Mouse (Mus musculus): ENCODE results near the gene Mpst.

Gene Mpst

DNA sequence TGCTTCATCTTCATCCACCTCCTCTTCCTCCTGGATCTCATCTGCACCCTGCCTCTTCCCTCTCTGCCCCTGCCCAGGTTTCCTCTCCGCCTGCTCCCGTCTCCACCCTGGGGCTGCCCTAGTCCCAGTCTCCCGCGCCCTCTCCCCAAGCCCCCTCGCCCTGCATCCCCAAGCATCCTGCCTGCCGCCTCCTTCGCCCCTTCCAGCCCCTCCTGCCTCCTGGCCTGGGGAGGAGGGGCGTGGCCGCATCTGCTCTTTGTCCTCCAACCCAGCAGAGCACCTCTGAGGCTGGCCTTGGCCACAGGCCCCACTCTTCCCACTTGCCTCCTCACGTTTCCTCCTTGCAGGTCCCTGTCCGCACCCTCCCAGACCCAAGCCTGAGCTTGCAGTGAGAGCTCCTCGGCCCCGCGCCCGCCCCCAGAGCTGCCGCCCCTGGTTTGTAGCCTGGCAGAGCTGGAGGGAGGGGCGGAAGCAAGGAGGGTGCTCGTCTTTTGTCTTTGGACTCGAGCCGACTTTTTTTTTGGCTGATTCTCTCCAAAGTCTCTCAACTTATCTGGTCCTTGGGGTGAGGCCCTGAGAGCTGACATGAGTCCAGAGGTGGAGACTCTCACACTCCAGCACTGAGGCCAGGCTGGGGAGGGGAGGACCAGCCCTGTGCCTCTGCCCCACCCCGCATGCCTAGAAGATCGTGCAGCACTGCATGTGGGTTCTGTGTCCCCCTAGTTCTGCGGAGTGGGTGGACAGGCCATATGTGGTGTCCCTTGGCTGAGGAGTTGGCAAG lies 31.2 kb downstream of the Mpst start:
- DNase-seq: peak; percentile 61 to 72

DNA sequence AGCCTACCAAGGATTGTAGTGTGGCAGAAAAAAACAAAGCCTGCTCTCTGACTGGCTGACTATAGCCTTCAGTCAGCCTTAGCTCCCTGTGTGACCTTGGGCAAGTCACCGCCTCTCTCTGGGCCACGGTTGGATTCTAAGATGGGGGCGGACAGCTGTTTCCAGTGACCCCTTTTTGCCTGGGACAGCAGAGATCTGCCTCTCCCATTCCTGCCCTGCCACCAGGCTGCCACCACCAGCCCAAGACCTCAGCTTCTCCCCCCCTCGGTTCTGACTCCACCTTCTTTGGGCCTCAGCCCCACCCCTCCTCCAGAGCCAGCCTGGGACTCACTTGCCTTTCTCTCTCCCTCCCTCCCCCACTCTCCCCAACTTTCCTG lies 31.8 kb downstream of the Mpst start:
- DNase-seq: no peak

DNA sequence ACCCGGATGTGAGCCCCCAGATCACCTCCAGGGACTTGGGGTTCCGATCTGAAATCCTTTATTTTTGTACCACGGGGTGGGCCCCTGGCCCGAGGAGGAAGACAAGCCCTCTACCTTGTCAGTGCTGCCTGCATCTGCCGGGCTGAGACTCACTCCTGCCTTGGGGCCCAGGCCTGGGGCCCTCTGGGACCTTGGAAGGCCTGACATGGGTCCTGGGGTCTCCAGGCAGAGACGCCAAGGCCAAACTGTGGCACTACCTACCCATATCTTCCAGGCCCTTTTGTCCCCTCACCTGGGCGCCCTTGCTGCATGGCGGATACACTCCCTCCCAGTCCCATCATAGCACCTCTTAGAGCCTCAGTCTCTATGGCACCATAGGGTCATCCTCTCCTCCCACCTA lies 32.3 kb downstream of the Mpst start:
- no peak for DNase-seq

DNA sequence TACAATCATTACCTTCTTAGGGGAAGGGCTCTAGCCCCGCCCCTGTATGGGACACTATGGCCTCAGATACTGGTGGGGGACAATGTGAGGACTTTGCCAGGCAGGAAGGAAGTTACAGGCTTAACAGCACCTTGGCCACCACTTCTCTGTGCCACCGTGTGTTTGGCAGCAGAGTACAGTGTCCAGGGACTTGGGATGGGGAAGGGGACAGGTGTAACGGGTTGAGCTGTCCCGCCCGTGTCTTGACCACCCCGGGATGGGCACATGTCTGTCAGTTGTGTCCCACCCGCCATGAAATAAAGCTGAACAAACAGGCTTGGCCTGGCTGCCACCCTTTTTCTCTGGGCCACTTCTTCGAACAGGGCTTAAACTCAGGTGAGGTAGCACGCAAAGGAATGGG lies 32.8 kb downstream of the Mpst start:
- no peak for DNase-seq

DNA sequence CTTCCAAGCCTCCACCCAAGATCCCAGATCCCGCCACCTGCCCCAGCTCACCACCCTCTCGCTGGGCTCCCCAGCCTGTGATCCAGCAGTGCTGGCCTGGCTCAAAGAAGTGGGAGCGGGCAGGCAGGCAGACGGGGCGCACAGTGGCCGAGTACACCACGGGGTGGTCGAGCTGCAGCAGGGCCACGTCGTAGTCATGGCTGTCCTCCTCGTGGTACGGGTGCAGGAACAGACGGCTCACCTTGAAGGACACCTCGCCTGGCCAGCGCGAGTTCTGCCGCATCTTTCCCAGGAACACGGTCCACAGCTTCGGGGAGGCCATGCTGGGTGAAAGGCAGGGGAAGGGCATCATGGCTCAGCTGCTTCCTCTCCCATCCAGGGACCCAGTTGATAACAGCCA lies 36.0 kb downstream of the Mpst start:
- DNase-seq: no peak

DNA sequence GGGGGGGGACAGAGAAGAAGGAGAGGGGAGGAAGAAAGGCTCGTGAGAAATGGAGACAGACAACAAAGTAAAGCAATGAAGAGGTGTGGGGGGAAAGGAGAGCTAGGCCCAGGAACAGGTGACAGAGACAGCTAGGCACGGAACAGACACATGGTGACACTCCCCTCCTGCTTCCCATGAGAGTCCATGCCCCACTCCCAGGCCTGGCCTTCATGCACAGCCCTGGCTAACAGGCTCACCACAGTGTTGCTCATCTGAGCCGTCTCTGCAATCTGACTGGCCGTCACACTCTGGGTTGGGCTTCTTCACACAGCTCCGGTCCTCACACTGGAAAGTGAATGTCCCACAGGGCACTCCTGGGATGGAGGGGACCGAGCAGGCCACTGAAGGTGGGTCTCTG lies 37.6 kb downstream of the Mpst start:
- no peak for DNase-seq

DNA sequence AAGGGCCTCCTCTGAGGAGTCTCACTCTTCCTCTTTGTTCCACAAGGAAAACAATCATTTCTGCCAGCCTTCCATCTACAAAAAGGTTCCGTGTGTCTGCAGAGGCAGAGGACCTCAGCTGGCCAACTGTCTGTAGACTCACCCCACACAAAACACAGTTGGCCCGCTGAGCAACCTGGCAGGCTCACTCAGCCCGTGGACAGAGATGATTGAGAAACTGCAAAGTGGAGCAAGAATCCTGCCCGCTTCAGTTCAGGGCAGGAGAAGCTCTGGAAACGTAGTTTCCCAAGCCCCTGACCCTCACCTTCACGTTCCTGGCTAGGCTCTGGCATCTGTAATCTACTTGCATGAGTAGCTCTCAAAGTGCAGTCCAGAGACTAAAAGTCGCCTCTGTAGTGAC lies 40.9 kb downstream of the Mpst start:
- DNase-seq: no peak

DNA sequence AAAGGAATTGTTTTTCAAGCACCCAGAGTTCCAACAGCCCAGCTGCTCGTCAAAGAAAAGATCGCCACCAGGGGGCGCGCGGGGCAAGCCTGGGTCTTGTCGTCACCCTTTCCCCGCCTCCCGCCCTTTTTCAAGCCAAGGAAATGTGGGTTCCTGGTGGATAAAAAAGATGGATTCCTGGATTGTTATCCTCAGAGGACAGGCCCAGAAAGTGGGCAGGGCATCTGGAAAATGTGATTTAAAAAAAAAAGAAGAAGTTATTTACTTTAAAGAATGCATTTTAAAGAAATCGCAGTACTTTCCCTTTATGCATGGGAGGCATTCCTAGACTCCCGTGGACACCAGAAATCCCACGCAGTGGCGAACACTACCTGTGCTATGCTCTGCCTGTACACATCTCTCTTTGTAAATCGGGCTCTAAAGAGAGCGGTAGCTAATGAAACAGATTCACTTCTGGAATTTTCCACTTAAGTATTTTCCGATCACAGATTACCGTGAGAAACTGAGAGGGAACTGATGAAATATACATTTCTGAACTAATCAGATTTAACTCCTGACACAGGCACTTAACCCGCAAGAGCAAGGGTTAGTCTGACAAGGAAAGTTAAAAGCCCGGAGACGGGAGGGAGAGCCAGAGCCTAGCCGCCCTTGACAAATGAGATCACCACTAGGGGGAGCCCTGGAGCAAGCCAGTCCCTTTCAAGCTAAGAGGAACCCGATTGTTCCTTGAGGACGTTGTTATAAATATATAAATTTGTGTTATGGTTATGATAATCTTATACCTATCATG lies 41.7 kb downstream of the Mpst start:
- peak; percentile 93 to 96 for DNase-seq

DNA sequence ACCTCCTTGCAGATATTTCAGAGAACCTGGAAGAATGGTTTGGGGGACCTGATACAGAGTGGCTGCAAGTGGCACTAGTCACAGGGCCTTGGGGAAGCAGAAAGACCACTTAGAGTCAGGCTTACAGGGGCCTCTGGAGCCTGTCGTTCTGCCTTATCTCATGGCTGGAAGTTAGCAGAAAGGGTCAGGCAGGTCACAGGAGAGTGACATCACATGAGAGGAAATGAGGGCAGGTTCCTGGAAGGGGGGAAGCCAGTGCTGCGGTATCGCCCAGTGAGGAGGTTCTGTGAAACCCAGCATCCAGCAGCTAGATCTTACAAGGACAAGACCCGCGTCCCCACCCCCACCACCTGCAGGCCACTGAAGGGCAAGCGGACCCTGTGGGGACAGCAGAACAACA lies 42.9 kb downstream of the Mpst start:
- peak in 1 of 2 experiments; percentile 27 for DNase-seq

DNA sequence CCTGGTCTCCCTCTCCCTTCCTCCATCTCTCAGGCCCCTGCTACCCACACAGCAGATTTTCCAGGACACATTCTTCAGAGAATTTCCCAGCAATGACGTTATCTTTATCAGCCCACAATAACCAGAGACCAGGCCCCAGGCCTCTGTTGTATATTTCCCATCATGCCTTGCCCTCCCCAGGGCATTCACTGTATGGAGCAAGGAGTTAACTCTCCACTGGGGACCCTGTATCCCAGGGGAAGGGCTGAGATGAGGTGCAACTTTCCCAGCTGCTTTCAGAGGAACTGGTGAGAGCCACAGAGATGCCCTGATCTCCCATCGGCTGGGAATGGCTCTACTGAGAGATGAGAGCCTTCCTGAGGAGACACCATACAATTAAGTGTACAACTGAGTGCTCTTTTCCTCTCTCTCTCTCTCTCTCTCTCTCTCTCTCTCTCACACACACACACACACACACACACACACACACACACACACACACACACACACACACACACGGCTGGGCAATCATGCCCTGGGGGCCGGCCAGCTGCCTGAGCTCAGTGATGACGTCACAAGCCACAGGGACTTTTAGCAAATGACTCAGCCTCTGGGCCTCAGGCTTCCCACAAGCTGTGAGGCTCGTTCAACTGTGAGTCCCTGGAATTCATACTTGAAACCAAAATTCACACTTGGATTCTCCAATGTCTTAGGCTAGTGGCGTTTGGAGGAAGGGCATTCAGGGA lies 43.6 kb downstream of the Mpst start:
- peak; percentile 62 to 66 for DNase-seq

DNA sequence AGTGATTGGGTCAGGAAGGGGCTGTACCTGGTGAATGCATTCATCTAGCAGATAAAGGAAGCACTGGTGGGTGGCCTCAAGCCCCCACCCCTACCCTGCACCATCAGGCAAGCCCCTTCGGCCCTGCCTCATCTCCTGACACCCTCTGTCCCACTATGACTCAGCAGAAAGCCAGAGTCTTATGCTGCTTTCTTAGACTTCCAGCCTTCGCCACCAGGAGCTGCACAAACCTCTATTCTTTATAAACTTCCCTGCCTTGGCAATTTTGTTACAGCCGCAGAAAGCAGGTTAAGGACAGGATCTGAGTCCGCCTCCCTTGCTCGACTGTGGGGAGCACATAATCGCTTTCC lies 44.2 kb downstream of the Mpst start:
- DNase-seq: no peak

DNA sequence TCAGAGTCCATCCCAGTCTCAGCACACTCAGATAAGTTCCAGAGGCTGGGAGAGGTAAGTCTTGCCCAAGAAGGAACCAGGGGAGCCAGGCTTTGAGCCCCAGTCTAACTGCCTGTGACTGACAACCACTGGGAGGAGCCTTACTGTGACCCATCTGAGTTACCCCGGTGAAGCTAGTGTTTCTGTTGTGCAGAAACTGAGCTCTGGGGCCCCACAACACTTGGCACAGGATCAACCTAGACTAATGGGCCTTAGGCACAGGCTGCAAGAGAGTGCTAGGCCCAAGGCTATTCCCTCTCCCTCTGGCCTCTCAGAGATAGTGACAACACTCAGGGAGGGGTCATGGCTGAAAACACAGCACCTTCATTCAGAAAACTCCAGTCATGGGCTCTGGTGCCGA lies 45.0 kb downstream of the Mpst start:
- no peak for DNase-seq

DNA sequence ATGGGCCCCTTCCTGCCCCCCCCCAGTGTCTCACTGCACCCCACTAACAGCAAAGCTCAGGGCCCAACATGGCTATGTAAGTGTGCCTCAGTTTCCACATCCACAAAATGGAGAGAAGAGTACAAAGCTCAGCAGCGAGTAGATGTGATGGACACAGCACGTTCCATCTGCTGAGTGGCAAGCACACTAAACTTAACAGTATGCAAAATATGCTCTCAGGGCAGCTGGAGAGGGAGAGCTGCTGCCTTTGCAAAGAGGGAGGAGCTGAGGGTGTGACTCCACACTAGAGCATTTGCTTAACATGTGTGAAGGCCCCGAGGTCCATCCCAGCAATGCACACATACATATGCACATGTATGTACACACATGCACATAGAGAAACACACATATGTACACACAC lies 46.7 kb downstream of the Mpst start:
- DNase-seq: no peak

DNA sequence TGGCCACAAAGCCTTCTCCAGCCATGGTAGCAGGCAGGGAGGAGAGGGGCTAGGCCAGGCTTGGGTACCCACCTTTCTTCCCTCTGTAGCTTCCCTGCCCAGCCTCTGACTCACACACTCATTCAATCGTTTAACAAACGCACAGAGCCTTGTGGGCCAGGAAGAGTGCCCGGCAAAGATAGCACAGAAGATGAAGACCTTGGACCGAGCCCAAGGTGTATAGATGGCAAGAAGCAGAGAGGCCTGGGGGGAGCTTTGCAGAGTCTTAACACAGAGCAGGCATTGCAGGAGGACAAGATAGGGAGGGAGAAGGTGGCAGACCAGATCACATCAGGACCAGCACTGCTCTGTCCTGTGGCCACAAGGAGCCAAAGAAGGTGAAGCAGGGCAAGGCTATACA lies 49.0 kb downstream of the Mpst start:
- DNase-seq: no peak

DNA sequence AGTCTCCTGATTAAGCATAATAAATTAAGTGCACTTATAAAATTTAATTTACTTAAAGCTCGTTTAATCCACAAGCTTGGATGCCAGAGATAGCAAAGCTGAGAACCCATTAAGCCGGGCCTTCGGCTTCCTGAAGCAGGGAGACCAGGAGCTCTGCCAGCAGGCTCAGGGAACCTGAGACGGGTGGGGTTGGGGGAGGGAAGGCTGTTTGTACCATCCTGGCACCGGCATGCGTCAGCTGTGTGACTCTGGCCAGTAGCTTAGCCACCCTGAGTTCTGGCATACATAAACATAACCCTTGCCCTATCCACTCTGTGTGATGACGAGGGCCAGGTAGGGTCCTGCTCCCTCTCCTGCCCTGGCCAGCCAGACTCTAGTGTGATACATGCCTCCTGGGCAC lies 49.8 kb downstream of the Mpst start:
- DNase-seq: no peak

DNA sequence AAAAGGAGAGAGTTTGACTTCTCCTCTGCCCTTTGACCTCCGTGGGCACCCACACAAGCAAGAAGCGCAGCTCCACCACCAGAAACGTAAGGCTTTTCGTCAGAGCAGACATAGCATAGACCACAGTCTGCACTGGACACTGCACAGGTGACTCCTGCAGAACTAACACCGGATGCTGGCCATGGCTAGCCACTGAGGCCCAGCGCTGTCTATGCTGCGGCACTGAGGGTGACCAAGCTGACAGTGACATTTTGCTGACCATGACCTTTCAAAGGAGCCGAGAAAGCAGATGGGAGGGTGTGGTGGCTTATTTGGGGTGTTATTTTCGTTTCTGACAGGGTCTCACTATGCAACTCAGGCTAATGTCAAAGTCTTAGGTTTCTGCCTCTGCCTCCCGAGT lies 51.0 kb downstream of the Mpst start:
- DNase-seq: no peak

DNA sequence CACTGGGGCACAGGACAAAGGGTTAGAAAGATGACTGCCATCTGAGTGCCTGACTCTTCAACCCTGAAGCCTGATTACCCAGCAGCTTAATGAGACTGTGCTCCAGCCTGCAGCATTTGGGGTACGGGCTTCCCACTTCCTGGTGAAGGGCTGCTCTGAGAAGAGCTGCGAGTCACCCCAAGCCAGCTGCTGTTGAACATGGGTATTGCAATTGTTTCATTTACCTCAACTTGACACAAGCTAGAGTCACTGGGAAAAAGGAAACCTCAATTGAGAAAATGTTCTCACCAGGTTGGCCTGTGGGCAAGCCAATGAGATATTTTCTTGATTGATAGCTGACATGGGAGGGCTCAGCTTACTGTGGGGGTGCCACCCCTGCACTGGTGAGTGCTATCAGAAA lies 56.8 kb downstream of the Mpst start:
- no peak for DNase-seq
